Mouse (Mus musculus) adrenal gland, adult 18-20 months (tissue): ENCODE data around the gene Cfap54. TPM values are rescaled to one million over a fixed set of nuclear protein-coding genes. Genes with fewer than 3 reads are reported as not detected.

Source experiments
- DNase-seq, 2 experiments: peaks; one replicate each; pipeline ENCODE4 v3.0.0; 2021 to 2022; ENCODE audit warnings: low spot score in 2 of 2
- total RNA-seq, 2 experiments: library from RNA; stranded (reverse); gene quantifications; 1 replicate in 1 of 2; 2 replicates in 1 of 2; pipeline ENCODE4 v1.2.3; 2021

Gene Cfap54
- total RNA-seq, 2 experiments from 2014 or later: 6.2 to 8.4 TPM

GRCm38 (mm10) chr10:92950044-92950443 is 131.4 kb downstream of the Cfap54 start:
- no peak for DNase-seq

- DNase-seq: no peak
Measured at GRCm38 (mm10) chr10:92942848-92943645, 138.4 kb downstream of the Cfap54 start.

GRCm38 (mm10) chr10:92941616-92942015 is 139.8 kb downstream of the Cfap54 start:
- no peak for DNase-seq

- no peak for DNase-seq
Measured at GRCm38 (mm10) chr10:92937741-92938285, 143.6 kb downstream of the Cfap54 start.

- peak in 1 of 2 experiments; percentile 10 for DNase-seq
Measured at GRCm38 (mm10) chr10:92937091-92937490, 144.3 kb downstream of the Cfap54 start.

GRCm38 (mm10) chr10:92934506-92934905 is 146.9 kb downstream of the Cfap54 start:
- peak in 1 of 2 experiments; percentile 10 for DNase-seq

- no peak for DNase-seq
Measured at GRCm38 (mm10) chr10:92933616-92934015, 147.8 kb downstream of the Cfap54 start.

GRCm38 (mm10) chr10:92932464-92932863 is 149.0 kb downstream of the Cfap54 start:
- DNase-seq: no peak

- DNase-seq: no peak
Measured at GRCm38 (mm10) chr10:92930036-92930435, 151.4 kb downstream of the Cfap54 start.

GRCm38 (mm10) chr10:92928256-92928655 is 153.2 kb downstream of the Cfap54 start:
- DNase-seq: peak; percentile 40 to 53

- DNase-seq: no peak
Measured at GRCm38 (mm10) chr10:92918551-92918950, 162.9 kb downstream of the Cfap54 start.

GRCm38 (mm10) chr10:92907246-92907645 is 174.2 kb downstream of the Cfap54 start:
- no peak for DNase-seq

GRCm38 (mm10) chr10:92888466-92888865 is 193.0 kb downstream of the Cfap54 start:
- no peak for DNase-seq

- DNase-seq: no peak
Measured at GRCm38 (mm10) chr10:92878000-92878399, 203.4 kb downstream of the Cfap54 start.

GRCm38 (mm10) chr10:92840980-92841379 is 240.4 kb downstream of the Cfap54 start:
- DNase-seq: no peak

- DNase-seq: no peak
Measured at GRCm38 (mm10) chr10:92837572-92837971, 243.8 kb downstream of the Cfap54 start.

GRCm38 (mm10) chr10:92837045-92837444 is 244.4 kb downstream of the Cfap54 start:
- no peak for DNase-seq

GRCm38 (mm10) chr10:92821499-92821898 is 259.9 kb downstream of the Cfap54 start:
- no peak for DNase-seq

GRCm38 (mm10) chr10:92818190-92818589 is 263.2 kb downstream of the Cfap54 start:
- DNase-seq: no peak

- no peak for DNase-seq
Measured at GRCm38 (mm10) chr10:92816903-92817302, 264.5 kb downstream of the Cfap54 start.

GRCm38 (mm10) chr10:92810894-92811293 is 270.5 kb downstream of the Cfap54 start:
- no peak for DNase-seq

GRCm38 (mm10) chr10:92791908-92792307 is 289.5 kb downstream of the Cfap54 start:
- no peak for DNase-seq

- no peak for DNase-seq
Measured at GRCm38 (mm10) chr10:92791531-92791900, 289.9 kb downstream of the Cfap54 start.
